Mouse (Mus musculus) urinary bladder, postnatal 36 days (tissue): ENCODE measurements around the gene Slc13a3.
"Not testable (repeated sequence)": the region's sequence is repeated elsewhere in the genome, so short reads cannot be mapped to it uniquely, and the experiment has no call there.

Experiments used
- DNase-seq, 2 experiments: peaks; one replicate each; pipeline ENCODE4 v3.0.0; 2022; ENCODE audit warnings: low spot score in 2 of 2, mixed read lengths in 1 of 2

Slc13a3 gene

DNA sequence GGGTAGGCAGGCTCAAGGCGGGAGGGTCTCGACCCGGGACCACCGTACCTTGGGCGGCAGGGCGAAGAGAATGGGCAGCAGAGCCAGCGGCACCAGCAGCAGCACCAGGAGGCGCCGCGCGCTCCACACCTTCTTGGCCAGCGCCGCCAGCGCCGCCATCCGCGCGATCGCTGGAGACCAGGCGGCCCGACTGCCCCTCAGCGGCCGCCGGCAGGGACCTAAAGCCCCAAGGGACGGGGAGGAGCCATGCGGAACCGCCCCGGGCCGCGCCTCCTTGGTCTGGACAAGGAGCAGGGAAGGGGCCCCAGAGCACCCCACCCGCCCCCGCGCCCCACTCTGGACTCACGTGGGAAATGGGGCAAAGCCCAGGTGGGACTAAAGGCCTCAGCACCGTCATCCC is at the start of gene Slc13a3:
TSS of gene Slc13a3 (minus strand) at position 228 of the 400 bp plus-strand sequence.
- no peak for DNase-seq

DNA sequence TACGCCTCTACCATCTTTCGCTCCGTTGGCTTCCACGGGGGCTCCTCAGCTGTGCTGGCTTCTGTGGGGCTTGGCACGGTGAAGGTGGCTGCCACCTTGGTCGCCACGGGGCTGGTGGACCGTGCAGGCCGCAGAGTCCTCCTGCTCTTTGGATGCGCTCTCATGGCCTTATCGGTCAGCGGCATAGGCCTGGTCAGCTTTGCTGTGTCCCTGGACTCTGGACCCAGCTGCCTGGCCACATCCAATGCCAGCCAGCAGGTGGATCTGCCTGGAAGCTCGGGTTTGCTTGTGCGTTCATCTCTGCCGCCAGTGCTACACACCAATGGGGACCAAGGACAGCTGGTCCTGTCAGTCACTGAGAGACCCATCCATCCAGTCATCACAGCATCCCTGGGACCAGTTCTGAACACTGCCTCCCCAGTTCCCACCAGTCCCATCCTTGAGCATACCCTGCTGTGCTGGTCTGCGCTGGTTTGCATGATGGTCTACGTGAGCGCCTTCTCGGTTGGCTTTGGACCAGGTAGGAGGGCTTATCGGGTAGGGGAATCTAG is 42.2 kb upstream of the Slc13a3 start:
- no peak for DNase-seq

DNA sequence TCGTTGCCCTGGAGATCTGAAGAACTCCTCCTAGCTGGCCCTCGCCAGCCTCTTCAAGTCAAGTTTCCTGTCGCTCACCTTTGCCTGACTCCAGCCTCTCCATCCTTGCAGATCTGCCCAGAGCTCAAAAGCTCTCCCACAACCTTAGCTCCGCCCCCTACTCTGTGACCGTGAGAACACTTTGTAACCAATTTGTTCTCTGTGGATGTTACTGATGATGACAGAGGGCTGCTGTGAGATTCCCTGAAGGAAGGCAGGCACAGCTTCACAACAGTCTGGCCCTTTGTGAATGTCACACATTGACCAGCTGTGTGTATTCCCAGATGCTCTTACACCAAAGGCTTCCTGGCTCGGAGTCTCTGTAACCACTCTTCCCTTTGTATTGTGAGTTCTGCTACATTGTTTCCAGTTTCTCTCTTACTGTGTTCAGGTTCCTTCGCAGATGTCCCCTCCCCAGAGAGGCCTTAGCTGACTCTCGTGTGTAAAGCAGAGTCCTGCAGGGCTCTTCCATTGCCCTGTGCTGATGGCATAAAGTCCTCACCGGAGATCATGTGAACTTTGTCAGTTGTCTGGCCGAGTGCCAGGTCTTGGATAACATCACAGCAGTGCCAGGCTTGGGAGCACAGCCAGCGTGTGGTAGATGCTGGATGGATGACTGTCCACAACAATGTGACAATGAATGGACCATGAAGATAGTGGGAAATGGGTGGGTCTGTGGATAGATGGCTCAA is 40.0 kb upstream of the Slc13a3 start:
- peak in 1 of 2 experiments; percentile 24 for DNase-seq

DNA sequence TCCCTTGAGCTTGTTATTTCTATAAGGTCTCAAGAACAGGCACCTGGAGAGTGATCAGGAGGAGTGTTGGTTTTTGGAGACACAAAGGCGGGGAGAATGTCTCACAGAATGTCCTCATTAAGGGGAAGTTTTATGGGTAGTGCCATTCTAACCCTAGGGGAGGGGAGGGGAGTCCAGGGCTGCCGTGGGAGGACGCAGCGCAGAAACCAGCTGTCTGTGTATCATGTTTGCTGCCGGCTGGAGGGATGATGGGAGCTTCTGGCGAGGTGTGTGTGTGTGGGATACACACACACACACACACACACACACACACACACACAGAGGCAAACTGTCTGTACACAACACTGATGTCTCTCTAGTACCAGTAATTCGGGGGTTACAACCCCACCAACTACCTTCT is 39.4 kb upstream of the Slc13a3 start:
- no peak for DNase-seq

DNA sequence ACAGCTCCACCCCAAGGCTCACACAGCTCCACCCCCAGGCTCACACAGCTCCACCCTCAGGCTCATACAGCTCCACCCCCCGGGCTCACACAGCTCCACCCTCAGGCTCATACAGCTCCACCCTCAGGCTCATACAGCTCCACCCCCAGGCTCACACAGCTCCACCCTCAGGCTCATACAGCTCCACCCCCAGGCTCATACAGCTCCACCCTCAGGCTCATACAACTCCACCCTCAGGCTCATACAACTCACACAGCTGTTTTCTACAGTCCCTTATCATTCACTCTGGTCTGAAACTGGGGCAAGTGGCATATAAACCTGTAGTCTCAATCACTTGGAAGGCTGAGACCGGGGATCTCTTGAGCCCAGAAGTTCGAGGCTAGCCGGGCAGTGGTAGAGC is 38.5 kb upstream of the Slc13a3 start:
- DNase-seq: not testable (repeated sequence)

DNA sequence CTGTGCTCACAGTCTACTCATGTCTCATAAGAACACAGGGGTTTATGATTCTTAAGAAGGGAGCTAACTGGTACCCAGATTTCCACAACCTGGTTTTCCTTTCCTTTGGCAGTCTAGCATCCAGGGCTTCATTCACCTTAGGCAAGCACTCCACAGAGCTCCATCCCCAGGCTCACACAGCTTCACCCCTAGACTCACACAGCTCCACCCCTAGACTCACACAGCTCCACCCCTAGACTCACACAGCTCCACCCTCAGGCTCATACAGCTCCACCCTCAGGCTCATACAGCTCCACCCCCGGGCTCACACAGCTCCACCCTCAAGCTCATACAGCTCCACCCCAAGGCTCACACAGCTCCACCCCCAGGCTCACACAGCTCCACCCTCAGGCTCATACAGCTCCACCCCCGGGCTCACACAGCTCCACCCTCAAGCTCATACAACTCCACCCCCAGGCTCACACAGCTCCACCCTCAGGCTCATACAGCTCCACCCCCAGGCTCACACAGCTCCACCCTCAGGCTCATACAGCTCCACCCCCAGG is 38.0 kb upstream of the Slc13a3 start:
- DNase-seq: not testable (repeated sequence)

DNA sequence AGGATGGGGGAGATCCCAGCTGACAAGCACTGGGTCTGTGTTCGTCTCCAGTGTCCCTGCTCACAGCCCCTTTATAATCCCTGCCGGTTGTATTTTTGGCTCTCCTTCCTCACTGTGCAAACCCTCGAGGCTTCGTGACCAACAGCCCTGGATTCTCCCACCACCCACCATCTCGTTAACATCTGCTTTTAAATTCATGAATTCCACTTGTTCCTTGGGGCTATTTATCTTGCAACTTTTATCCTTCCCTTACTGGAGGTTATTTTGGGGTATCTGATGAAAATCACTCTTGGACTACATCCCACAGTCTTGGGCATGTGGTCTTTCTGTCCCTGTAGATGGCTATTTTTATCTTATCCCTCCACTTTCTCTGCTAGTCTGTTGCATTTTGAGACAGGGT is 37.4 kb upstream of the Slc13a3 start:
- DNase-seq: no peak

DNA sequence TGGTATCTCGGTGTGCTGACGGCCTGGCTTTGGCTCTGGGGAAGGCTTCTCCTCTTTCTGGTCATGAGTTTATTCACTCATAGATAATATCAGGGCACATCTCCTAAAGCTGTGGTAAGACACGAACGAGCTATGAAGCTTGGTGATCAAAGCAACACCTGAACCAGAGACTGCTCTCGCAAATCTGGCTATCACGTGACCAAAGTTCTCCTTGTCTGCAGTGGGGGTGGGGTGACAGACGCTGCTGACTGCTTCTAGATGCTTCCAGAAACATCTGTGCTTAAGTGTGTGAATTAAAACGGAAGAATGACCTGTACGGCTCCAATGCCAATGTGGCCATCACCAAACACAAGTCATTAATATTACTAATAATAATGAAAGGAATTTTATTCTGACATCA is 36.7 kb upstream of the Slc13a3 start:
- no peak for DNase-seq

DNA sequence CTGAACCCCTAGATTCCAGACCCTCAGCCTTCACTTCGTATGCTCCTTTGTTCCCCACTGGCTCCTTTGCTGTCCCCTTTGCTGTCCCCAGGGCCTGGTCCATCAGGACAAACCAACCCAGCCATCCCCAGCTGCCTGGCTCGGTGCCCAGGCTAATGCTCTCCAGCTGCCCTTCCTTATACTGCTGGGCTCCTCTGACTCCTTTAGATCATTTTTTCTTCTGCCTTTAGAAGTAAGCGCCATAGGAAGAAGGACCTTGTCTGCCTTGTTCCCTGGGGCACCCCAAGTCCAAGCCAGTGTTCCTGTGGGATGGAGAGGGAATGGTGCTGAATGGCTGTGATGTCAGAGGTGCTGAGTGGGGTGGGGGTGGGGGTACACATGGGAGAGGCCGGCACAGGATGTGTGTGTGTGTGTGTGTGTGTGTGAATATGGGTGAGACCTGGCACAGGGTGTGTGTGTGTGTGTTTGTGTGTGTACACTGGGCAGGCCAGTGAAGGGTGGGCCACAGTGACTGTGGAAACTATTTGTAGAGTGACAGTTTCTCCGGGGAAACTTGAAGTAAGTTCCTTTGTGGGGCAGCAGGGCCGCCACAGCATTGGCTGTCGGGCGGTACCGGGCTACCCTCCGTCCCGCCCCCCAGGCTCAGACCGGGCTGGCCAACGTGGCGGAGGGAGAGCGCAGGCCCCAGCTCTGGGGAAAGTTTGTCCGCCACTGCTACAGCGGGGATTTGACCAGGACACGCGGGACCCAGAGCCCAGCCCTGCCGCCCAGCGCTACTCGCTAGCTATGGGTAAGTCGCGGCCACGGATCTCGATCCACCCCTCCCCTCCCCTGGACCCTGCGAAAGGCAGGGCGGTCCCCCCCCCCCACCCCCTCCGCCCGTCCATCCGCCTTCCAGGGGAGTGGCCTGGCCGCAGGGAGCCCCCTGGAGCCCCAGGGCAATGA is 30.5 kb upstream of the Slc13a3 start, which contains the start of gene Slc2a10:
TSS of gene Slc2a10 (plus strand) at position 529 of the 945 bp plus-strand sequence.
- DNase-seq: peak; percentile 31 to 34

DNA sequence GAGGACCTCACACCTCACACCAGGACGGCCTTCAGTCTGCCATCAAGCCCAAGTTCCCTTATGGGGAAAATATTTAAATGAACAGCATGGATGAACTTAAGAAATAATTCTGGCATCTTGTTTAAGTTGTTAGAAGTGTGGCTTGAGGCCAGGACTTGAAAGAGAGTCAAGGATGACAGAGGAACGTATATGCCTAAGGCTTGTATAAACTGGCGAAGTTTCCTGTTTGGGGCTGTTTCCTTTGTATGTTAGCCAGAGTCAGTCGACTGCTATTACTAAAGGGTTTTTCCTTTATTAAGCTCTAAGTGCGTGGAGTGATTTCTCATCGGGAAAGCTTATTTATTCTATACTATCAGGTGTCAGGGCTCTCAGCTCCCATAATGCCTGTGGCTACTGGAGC is 25.8 kb upstream of the Slc13a3 start:
- no peak for DNase-seq

DNA sequence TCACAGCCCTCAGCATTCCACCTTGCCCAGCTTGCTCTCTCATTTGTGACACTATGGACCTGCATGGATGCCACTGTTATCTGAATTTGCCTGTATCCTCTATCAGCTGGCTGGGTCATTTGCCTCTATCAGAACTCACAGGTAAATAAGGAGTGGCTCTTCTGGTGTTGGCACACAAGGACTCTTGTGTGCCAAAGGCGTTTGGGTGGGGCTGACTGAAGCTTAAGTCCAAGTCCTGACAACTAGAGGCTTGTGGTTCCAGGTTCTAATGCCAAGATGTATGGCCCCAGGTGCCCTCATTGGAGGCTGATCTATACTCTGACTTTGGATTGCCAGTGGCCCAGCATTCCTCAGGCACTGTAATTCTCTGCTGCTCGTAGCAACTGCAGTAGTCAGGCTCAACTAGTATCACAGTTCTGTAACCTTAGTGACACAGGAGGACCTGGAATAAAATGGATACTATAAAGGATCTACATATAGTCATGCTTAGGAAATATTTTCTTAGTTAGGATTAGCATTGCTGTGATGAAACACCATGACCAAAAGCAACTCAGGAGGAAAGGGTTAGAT is 24.8 kb upstream of the Slc13a3 start:
- DNase-seq: no peak

DNA sequence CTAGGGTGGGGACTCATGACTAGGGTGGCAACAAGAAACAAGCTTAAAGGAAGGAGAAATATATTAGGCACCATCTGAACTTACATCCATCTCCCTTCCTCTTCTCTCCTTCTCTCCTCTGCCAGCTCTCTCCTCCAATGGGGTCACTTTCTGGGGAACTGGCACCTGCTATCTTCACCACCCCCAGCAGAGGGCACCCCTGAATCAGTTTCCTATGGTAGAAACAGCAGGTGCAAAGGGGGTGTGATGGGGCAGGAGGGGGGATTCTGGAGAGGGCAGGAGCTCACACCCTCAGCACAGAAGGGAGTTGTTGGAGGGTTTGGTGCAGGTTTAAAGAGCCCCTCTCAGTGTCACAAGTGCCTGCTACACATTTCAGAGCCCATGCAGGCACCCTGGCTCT is 23.2 kb upstream of the Slc13a3 start:
- DNase-seq: peak in 1 of 2 experiments; percentile 28

DNA sequence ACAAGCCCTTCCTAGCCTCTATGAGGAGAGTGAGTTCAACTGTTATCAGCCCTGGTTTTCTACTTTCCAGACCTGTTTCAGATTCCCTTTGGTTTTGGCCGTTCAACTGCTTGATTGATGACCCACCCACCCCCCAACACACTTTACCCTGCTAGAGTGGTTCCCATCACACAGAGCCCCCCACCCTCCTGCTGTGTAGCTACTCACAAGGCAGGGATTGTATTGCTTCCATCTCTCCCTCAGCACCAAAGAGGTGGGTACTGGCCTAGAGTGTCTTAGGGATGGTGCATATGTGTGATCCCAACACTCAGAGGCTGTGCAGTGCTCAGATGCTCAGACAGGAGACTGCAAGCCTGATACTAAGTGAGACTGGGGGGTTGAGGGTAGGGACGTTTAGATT is 21.5 kb upstream of the Slc13a3 start:
- DNase-seq: no peak

DNA sequence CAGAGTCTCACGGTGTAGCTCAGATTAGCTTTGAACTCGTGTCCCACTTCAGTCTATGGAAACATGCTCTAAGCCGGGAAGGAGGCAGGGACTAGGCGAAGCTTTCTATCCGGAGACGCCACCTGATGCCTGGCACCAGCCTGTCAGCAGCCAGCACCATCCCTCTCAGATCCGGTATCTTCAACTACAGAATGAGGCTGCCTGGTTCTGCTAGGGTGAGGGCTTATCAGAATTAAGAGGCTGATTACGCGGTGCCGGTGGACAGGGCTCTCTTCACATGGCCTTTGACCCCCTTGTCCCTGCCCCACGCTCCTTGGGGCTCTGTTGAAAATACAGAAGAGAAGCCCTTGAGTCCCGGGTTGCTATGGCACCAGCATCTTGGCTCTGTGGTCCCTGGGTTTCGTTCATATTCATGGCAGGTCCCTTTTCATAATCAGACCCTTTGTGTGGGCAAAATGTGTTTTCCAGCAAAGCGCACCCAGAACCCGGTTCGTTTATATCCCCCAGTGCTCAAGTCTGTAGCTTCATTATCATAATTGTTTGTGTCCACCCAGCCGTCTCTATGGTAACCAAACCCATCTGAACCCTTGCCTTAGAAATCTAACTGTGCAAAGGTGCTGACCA is 20.7 kb upstream of the Slc13a3 start:
- DNase-seq: no peak

DNA sequence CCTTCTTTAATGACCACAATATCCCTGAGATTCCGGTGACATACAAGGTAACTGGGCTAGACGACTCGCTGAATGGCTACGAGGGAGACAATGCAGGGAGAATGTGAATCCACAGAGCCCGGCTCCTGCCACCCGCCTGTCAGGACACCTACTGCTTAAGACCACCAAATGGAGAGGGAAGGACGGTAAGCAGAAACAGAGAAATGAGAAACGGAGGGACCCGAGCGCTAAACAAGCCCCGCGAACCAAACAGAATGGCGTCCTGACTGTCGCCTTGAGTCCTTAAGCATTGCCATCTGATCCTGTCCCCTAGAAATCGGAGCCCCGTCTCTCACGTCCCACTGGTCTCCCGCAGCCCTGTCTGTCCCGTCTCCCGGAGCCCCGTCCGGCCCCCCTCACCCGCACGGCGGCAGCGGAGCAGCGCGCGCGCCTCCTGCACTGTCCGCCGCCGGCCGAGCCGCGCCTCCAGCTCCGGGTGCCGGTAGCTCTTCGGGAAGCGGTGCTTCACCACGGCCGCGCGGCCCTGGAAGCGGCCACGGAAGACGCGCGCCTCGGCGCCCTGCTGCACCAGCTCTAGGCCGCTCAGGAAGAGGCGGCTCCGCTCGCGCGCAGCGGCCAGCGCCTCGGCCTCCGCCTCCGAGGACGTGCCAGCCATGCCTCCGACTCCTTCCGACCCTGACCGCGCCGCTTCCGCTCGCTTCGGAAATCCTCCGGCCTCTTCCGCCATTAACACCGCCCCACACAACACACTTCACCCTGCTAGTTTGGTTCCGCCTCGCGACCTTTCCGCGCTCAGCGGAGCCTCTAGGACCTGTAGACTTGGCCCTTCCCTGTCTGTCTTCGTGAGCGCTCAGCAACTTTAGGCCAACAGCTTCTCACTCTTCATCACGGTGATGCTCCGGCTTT is 19.9 kb upstream of the Slc13a3 start, which contains the start of gene Trp53rka:
TSS of gene Trp53rka (minus strand) at position 677 of the 906 bp plus-strand sequence.
- DNase-seq: peak; percentile 71 to 84

DNA sequence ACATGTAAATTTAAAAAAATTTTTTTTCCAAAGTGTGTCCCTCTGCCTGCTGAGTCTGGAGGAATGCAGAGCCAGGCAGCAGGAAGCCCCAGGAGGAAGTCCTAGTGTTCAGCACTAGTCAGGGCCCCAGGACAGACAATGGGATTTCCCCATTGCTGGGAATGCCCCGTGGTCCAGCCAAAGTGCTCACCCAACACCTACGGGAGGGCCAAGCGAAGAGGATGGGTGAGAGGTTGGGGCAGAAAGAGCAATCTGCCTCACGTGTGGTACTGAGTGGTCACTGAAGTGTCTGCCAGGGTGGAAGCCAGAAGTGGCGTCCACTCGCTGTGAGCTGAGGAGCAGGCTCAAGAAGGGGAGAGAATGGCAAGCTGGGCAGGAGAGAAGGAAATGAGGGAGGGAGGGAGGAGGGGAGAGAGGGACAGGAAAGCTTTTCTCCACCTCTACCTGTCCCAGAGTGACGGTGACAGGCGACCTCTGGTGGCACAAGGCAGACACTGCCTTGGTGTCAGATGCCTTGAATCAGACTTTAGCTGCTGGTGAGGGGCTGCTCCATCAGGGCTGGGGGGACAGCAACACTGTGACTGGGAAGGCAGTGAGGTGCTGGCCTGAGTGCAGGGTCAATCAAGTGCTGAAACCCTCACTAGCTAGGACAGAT is 14.0 kb upstream of the Slc13a3 start:
- no peak for DNase-seq

DNA sequence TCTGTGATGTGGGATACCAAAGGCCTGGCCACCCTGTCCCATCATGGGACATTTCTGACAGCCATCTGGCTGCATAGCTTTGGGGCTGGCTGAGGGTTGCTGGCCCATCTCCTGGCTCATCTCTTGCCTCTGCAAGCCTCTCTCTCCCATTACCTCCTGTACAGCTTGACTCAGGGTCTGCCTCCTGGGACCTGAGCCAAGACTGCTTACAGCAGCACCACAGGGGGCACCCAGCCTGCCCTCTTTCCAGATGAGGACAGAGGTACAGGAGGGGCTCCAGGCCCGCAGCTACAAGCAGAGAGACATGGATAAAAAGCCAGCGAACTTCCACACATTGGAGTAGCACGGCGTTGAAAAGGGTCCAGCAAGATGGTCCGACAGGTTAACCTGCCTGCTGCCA is 13.4 kb upstream of the Slc13a3 start:
- DNase-seq: no peak

DNA sequence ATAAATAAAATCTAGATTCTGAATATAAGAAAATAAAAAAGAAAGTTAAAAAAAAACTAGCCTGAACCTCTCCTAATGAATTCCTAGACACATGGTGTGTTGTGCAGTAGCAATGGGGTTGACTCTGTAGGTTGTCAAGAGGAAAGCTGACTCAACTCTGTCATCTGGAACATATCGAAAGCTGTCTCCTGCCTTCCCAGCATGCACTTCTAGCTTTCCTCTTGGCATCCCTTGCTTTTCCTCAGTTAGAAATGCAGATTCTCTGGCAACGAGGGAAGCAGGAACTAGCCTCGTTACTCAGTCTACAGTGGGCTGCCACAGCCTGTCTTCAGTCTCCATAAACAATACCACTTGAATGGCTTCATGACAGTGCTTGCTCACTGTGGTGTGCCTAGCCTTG is 12.8 kb upstream of the Slc13a3 start:
- no peak for DNase-seq

DNA sequence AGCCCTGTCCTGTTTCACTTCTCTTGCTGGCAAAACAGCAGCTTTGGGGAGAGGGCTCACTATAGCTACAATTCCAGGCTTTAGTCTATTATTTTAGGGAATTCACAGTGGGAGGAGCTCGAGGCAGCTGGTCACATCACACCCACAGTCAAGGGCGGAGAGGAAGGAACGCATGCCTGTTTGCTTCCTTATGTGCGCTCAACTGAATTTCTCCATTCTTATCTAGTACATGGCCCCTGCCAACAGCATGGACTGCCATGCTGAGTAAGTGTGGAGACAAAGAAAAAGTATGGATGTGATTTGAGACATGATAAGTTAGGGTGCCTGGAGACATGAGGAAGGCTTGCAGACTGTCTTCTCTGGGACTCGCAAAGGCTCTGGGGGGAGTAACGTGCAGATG is 11.1 kb upstream of the Slc13a3 start:
- DNase-seq: no peak

DNA sequence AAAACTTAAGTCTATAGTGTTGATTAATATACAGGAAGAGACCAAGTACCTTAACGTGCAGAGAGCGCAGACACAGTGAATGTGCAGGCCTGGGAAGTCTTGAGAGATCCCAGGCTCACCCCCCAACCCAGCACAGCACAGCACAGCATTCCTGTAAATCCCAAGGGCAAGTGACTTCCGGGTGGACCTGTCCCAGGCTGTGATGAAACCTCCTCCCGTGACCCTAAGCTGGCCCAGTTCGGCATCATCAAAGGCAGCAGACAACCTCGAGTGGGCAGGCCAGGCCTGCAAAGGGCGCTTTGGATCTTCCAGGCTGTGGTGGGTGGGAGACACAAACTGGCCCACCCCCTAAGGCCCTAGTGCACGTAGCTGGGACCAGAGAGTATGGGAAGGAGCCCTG is 9.0 kb upstream of the Slc13a3 start:
- no peak for DNase-seq
